Mouse (Mus musculus): Measurements from ENCODE around the gene Eif4a2. TPM values are rescaled to one million over a fixed set of nuclear protein-coding genes. Genes with fewer than 3 reads are reported as not detected.

The Eif4a2 gene
- total RNA-seq, 2 experiments from 2014 or later, result 294 to 336 TPM

GRCm38 (mm10) chr16:23130303-23130702 is 23.1 kb downstream of the Eif4a2 start:
- DNase-seq, result no peak
- intact Hi-C loops (cut with DNase I; ENCODE audit: low total_unique reads), result no loop called here

- intact Hi-C loops (cut with DNase I; ENCODE audit: low total_unique reads), result no loop called here
- DNase-seq, result no peak
Observed at GRCm38 (mm10) chr16:23132336-23132735, 25.1 kb downstream of the Eif4a2 start.

- no peak for DNase-seq
Observed at GRCm38 (mm10) chr16:23135421-23136149, 28.3 kb downstream of the Eif4a2 start.

GRCm38 (mm10) chr16:23136406-23136970 is 29.2 kb downstream of the Eif4a2 start:
- intact Hi-C loops (cut with DNase I; ENCODE audit: low total_unique reads), result loop anchor here (5.0 kb wide), 1 partner anchor 259 kb away; no protein-coding TSS in a partner anchor

More at GRCm38 (mm10) chr16:23135421-23136149, 28.3 kb downstream of the Eif4a2 start:
- intact Hi-C loops (cut with DNase I; ENCODE audit: low total_unique reads), result loop anchor here (2.0 to 5.0 kb wide), 2 partner anchors 47 to 258 kb away; no protein-coding TSS in a partner anchor

GRCm38 (mm10) chr16:23140911-23141310 is 33.7 kb downstream of the Eif4a2 start:
- intact Hi-C loops (cut with DNase I; ENCODE audit: low total_unique reads), result no loop called here
- DNase-seq, result no peak

More at GRCm38 (mm10) chr16:23136406-23136970, 29.2 kb downstream of the Eif4a2 start:
- DNase-seq, result no peak

- intact Hi-C loops (cut with DNase I; ENCODE audit: low total_unique reads), result no loop called here
- DNase-seq, result no peak
Observed at GRCm38 (mm10) chr16:23144326-23144725, 37.1 kb downstream of the Eif4a2 start.

GRCm38 (mm10) chr16:23145211-23145610 is 38.0 kb downstream of the Eif4a2 start:
- DNase-seq, result no peak
- intact Hi-C loops (cut with DNase I; ENCODE audit: low total_unique reads), result loop anchor here (5.0 kb wide), 1 partner anchor 257 kb away; no protein-coding TSS in a partner anchor

- intact Hi-C loops (cut with DNase I; ENCODE audit: low total_unique reads), result loop anchor here (5.0 kb wide), 1 partner anchor 256 kb away; no protein-coding TSS in a partner anchor
- no peak for DNase-seq
Observed at GRCm38 (mm10) chr16:23146280-23146679, 39.0 kb downstream of the Eif4a2 start, which contains the start of gene Adipoq. Gene Adipoq (plus strand): TSS chr16:23146536.

GRCm38 (mm10) chr16:23148936-23149335 is 41.7 kb downstream of the Eif4a2 start:
- no peak for DNase-seq
- intact Hi-C loops (cut with DNase I; ENCODE audit: low total_unique reads), result loop anchor here (5.0 kb wide), 1 partner anchor 253 kb away; no protein-coding TSS in a partner anchor

GRCm38 (mm10) chr16:23149396-23149795 is 42.2 kb downstream of the Eif4a2 start:
- no peak for DNase-seq
- intact Hi-C loops (cut with DNase I; ENCODE audit: low total_unique reads), result loop anchor here (5.0 kb wide), 1 partner anchor 253 kb away; no protein-coding TSS in a partner anchor

- peak; percentile 9 for DNase-seq
- intact Hi-C loops (cut with DNase I; ENCODE audit: low total_unique reads), result no loop called here
Observed at GRCm38 (mm10) chr16:23151423-23151822, 44.2 kb downstream of the Eif4a2 start.

- no peak for DNase-seq
- intact Hi-C loops (cut with DNase I; ENCODE audit: low total_unique reads), result no loop called here
Observed at GRCm38 (mm10) chr16:23154261-23154660, 47.0 kb downstream of the Eif4a2 start.

GRCm38 (mm10) chr16:23157013-23157412 is 49.8 kb downstream of the Eif4a2 start:
- intact Hi-C loops (cut with DNase I; ENCODE audit: low total_unique reads), result no loop called here

GRCm38 (mm10) chr16:23158292-23158691 is 51.0 kb downstream of the Eif4a2 start:
- no peak for DNase-seq
- intact Hi-C loops (cut with DNase I; ENCODE audit: low total_unique reads), result no loop called here

More at GRCm38 (mm10) chr16:23157013-23157412, 49.8 kb downstream of the Eif4a2 start:
- DNase-seq, result no peak

GRCm38 (mm10) chr16:23158957-23159356 is 51.7 kb downstream of the Eif4a2 start:
- intact Hi-C loops (cut with DNase I; ENCODE audit: low total_unique reads), result no loop called here

GRCm38 (mm10) chr16:23159749-23160148 is 52.5 kb downstream of the Eif4a2 start:
- no peak for DNase-seq
- intact Hi-C loops (cut with DNase I; ENCODE audit: low total_unique reads), result no loop called here

More at GRCm38 (mm10) chr16:23158957-23159356, 51.7 kb downstream of the Eif4a2 start:
- DNase-seq, result no peak

GRCm38 (mm10) chr16:23162116-23162515 is 54.9 kb downstream of the Eif4a2 start:
- intact Hi-C loops (cut with DNase I; ENCODE audit: low total_unique reads), result no loop called here
- no peak for DNase-seq

All from gastrocnemius, postnatal 14 days (tissue).